Mouse (Mus musculus) ES-E14 (cell line): ENCODE results near the gene Gcc2.

Experiments used
- HCFC1 ChIP-seq: IDR thresholded peaks from 2 replicates; pipeline ENCODE4 v1.6.1; 2012; ENCODE audit warnings: low read length, inconsistent platforms, borderline replicate concordance; ENCODE audit not compliant: insufficient read depth
- MAFK ChIP-seq: IDR thresholded peaks from 2 replicates; pipeline ENCODE4 v1.6.1; 2014; ENCODE audit warnings: mild to moderate bottlenecking, low read depth, low read length, inconsistent platforms; ENCODE audit not compliant: insufficient read depth
- ZC3H11A ChIP-seq: IDR thresholded peaks from 2 replicates; pipeline ENCODE4 v1.6.1; 2012; ENCODE audit warnings: low read depth, mild to moderate bottlenecking, inconsistent platforms, low read length, borderline replicate concordance
- ZNF384 ChIP-seq: IDR thresholded peaks from 2 replicates; pipeline ENCODE4 v1.6.1; 2012; ENCODE audit warnings: low read depth, low read length, inconsistent platforms

DNA sequence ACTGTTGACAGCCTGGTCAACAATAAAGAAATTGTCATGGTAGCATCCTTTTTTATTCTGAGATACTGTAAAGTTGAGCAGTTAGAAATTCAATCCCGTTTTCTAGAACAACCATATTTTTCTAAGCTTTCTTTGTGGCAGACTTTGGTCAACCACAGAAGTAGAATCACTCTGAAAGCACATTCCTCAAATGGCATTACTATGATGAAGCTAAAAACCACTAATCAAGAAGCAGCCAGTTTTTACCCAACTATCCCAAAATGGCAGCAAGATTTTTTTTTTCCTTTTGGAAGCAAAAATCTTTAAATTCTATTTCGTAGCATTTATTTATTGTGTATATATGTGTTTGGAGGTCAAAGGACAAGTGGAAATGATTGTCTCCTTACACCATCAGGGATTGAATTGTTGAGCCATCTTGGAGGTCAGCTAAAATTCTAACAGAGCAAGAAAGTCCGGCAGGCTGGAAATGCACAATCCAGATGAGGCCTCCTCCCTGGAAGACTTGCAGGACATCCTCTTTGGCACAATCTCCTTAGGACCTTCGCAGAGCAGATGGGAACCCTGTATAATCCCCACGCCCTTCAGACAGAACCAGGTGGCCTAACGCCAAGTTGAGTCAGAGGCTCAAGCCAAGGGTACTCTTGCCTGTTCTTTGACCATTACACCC, 67.2 kb downstream of the Gcc2 start:
- TF ChIP-seq HCFC1 (no peak), ZNF384 (no peak), ZC3H11A (no peak), MAFK (no peak)
